Mouse (Mus musculus): ENCODE measurements around the gene Sh2b2. TPM values are rescaled to one million over a fixed set of nuclear protein-coding genes. Genes with fewer than 3 reads are reported as not detected.

Sh2b2 gene
- total RNA-seq (2021), result 1 to 10 TPM; 5.0 to 6.6 TPM

- DNase-seq, result no peak
These were observed at the start of gene Sh2b2 for GRCm38 (mm10) chr5:136246452-136246838. Gene Sh2b2, minus strand, starts transcription at chr5:136246556.

- DNase-seq, result peak; percentile 41 to 51
These were observed 46.6 kb upstream of the Sh2b2 start for GRCm38 (mm10) chr5:136292971-136293418.

- no peak for DNase-seq
These were observed 46.0 kb upstream of the Sh2b2 start for GRCm38 (mm10) chr5:136292361-136292760.

GRCm38 (mm10) chr5:136291562-136291961 lies 45.2 kb upstream of the Sh2b2 start:
- DNase-seq, result no peak

GRCm38 (mm10) chr5:136289776-136290175 lies 43.4 kb upstream of the Sh2b2 start:
- DNase-seq, result no peak

GRCm38 (mm10) chr5:136288351-136289081 lies 42.2 kb upstream of the Sh2b2 start:
- no peak for DNase-seq

- DNase-seq, result no peak
These were observed 40.2 kb upstream of the Sh2b2 start for GRCm38 (mm10) chr5:136286566-136286965.

GRCm38 (mm10) chr5:136285106-136285505 lies 38.8 kb upstream of the Sh2b2 start:
- DNase-seq, result peak in 1 of 2 experiments; percentile 8

- peak in 1 of 2 experiments; percentile 37 for DNase-seq
These were observed 35.0 kb upstream of the Sh2b2 start for GRCm38 (mm10) chr5:136281351-136281750.

GRCm38 (mm10) chr5:136274739-136275138 lies 28.4 kb upstream of the Sh2b2 start:
- no peak for DNase-seq

GRCm38 (mm10) chr5:136269937-136270336 lies 23.6 kb upstream of the Sh2b2 start:
- DNase-seq, result no peak

- no peak for DNase-seq
These were observed 19.7 kb upstream of the Sh2b2 start for GRCm38 (mm10) chr5:136266077-136266476.

- DNase-seq, result no peak
These were observed 17.0 kb upstream of the Sh2b2 start for GRCm38 (mm10) chr5:136263342-136263741.

- peak; percentile 35 to 45 for DNase-seq
These were observed 12.6 kb upstream of the Sh2b2 start for GRCm38 (mm10) chr5:136258919-136259318.

- peak; percentile 71 to 74 for DNase-seq
These were observed 6.5 kb upstream of the Sh2b2 start for GRCm38 (mm10) chr5:136252899-136253298.

GRCm38 (mm10) chr5:136251004-136251403 lies 4.6 kb upstream of the Sh2b2 start:
- peak in 1 of 2 experiments; percentile 10 for DNase-seq

- DNase-seq, result no peak
These were observed 2.1 kb upstream of the Sh2b2 start for GRCm38 (mm10) chr5:136248441-136248840.

- no peak for DNase-seq
These were observed 560 bp downstream of the Sh2b2 start for GRCm38 (mm10) chr5:136245541-136246451.

- DNase-seq, result peak; percentile 78 to 80
These were observed 1.4 kb downstream of the Sh2b2 start for GRCm38 (mm10) chr5:136244762-136245540.

- peak; percentile 10 to 15 for DNase-seq
These were observed 2.2 kb downstream of the Sh2b2 start for GRCm38 (mm10) chr5:136243851-136244761.

GRCm38 (mm10) chr5:136241161-136241560 lies 5.2 kb downstream of the Sh2b2 start:
- no peak for DNase-seq
